ENCODE assay signal across 22 mouse cellular contexts in genomic region chr16:58627597-58628335, GRCm38 (mm10). TPM values are rescaled to one million over a fixed set of nuclear protein-coding genes. Genes with fewer than 3 reads are reported as not detected.
A peak's percentile ranks its signal among the peaks of the same experiment; 100 is the strongest.
DNase-seq lines count a peak whose midpoint lies in the region; ATAC-seq and TF ChIP-seq lines count a peak whose summit lies in the region.
"Had no signal": no experiment of that assay in that cellular context is flagged by ENCODE, and none has a peak within 500 bp of the region (broad histone marks: within the 10 kb centered on the region; RNA-seq: fewer than 3 reads in every experiment).

No protein-coding gene starts in this region.

- H3K9ac ChIP-seq in hindbrain, postnatal 0 days (replicated peaks; ENCODE audit: low read length) = no peak overlapping the region
- no peak overlapping the region for H3K9ac ChIP-seq in hindbrain, embryonic 12.5 days
- H3K9ac ChIP-seq in CH12.LX (ENCODE audit: insufficient read depth, low read depth) = no peak overlapping the region
- no peak overlapping the region for H3K9ac ChIP-seq in liver, embryonic 11.5 days (ENCODE audit: low read depth, low read length)
- H3K9ac ChIP-seq: forebrain, embryonic 13.5 days had no signal

- TF ChIP-seq CTCF in hindbrain, postnatal 0 days (IDR thresholded peaks at IDR 0.05; ENCODE audit: low read depth) = peak; percentile 29
- peak in 1 of 2 experiments; percentile 62; a peak in 2 of 4 replicates for TF ChIP-seq CTCF in CH12.LX (conservative IDR thresholded peaks at IDR 0.05 in 1 of 2, IDR thresholded peaks at IDR 0.05 in 1 of 2; ENCODE audit: low read depth in 2 of 2, low read length in 2 of 2)

- H3K36me3 ChIP-seq in hindbrain, postnatal 0 days (ENCODE audit: insufficient read depth, low read length) = no peaks in the 10 kb centered on the region
- H3K36me3 ChIP-seq in hindbrain, embryonic 12.5 days = no peaks in the 10 kb centered on the region
- H3K36me3 ChIP-seq in CH12.LX (replicated peaks in 1 of 2; ENCODE audit: control insufficient read depth in 1 of 2, insufficient read depth in 1 of 2, low read length in 1 of 2) = no peaks in the 10 kb centered on the region
- no peaks in the 10 kb centered on the region for H3K36me3 ChIP-seq in liver, embryonic 11.5 days (ENCODE audit: control insufficient read depth, insufficient read depth, low read length)
- H3K36me3 ChIP-seq: hindbrain, embryonic 10.5 days had no signal

- peak; percentile 76 for TF ChIP-seq RAD21 in CH12.LX (IDR thresholded peaks at IDR 0.05; ENCODE audit: low read depth, low read length)

- no peak overlapping the region for H3K4me2 ChIP-seq in hindbrain, postnatal 0 days (ENCODE audit: low read depth, low read length)
- no peak overlapping the region for H3K4me2 ChIP-seq in hindbrain, embryonic 12.5 days (replicated peaks)
- H3K4me2 ChIP-seq in CH12.LX (ENCODE audit: insufficient read depth, low read depth, poor library complexity, severe bottlenecking) = no peak overlapping the region
- H3K4me2 ChIP-seq in liver, embryonic 11.5 days = no peak overlapping the region
- H3K4me2 ChIP-seq: forebrain, embryonic 13.5 days; heart, embryonic 11.5 days had no signal

- no peak for ATAC-seq in hindbrain, postnatal 0 days
- no peak for ATAC-seq in hindbrain, embryonic 12.5 days (ENCODE audit: low FRiP score)
- peak; percentile 37 for ATAC-seq in liver, embryonic 11.5 days (replicated peaks; ENCODE audit: low FRiP score)
- no peak for ATAC-seq in monocyte, adult 5-6 weeks (replicated peaks; ENCODE audit: insufficient number of reproducible peaks, low FRiP score, low TSS enrichment, poor library complexity, severe bottlenecking)
- ATAC-seq: forebrain, embryonic 13.5 days had no signal

- peak; percentile 26 for DNase-seq in hindbrain, postnatal 0 days (ENCODE audit: low spot score)
- peak; percentile 57 for DNase-seq in 3T3-L1 (ENCODE audit: low read depth, low spot score)
- no peak for DNase-seq in CH12.LX (ENCODE audit: extremely low read depth)
- no peak for DNase-seq in liver, embryonic 11.5 days (ENCODE audit: low spot score)
- no peak for DNase-seq in adrenal gland, postnatal 25 days
- DNase-seq in spleen, postnatal 36 days (ENCODE audit: low spot score in 2 of 2) = no peak
- DNase-seq: adrenal gland, postnatal 14 days; cerebellum, postnatal 36 days; kidney, adult 9 months; lung, adult 18-20 months; right cerebral cortex, postnatal 4 days; thymus, postnatal 36 days had no signal

- no peak for TF ChIP-seq EP300 in CH12.LX (IDR thresholded peaks at IDR 0.05; ENCODE audit: low read length)

- H3K4me1 ChIP-seq in hindbrain, postnatal 0 days (ENCODE audit: insufficient read depth, low read length) = no peaks in the 10 kb centered on the region
- H3K4me1 ChIP-seq in hindbrain, embryonic 12.5 days = no peaks in the 10 kb centered on the region
- peaks cover 4 to 6% of the 10 kb centered on the region in 2 experiments; a peak in 2 of 4 replicates for H3K4me1 ChIP-seq in CH12.LX (ENCODE audit: control insufficient read depth in 1 of 2, insufficient read depth in 2 of 2)
- 0 out of 2 replicates have a peak, but pooled peaks cover 4% of the 10 kb centered on the region for H3K4me1 ChIP-seq in liver, embryonic 11.5 days (replicated peaks; ENCODE audit: control insufficient read depth, insufficient read depth, low read length)
- H3K4me1 ChIP-seq: forebrain, embryonic 13.5 days; hindbrain, embryonic 10.5 days had no signal

- 93% methylated on average over 4 of the region's 4 CpGs for WGBS in hindbrain, postnatal 0 days
- 92% methylated on average over 4 of the region's 4 CpGs for WGBS in hindbrain, embryonic 12.5 days
- WGBS in liver, embryonic 11.5 days = 78% methylated on average over 4 of the region's 4 CpGs

- no peak overlapping the region for H3K27ac ChIP-seq in hindbrain, postnatal 0 days
- no peak overlapping the region for H3K27ac ChIP-seq in hindbrain, embryonic 12.5 days
- H3K27ac ChIP-seq in CH12.LX (ENCODE audit: insufficient read depth, low read depth) = no peak overlapping the region
- H3K27ac ChIP-seq in liver, embryonic 11.5 days (ENCODE audit: low read depth, low read length) = peak overlapping the region; percentile 8; the same call in 1 of the 2 replicates
- H3K27ac ChIP-seq: forebrain, embryonic 13.5 days; hindbrain, embryonic 10.5 days had no signal

- dilution Hi-C loops in CH12.LX (cut with MboI; ENCODE audit: extremely low pct_ligation_motif_present, extremely low pct_unique_long_range_greater_than_20kb, low sequenced_read_pairs) = no loop called here

- H3K9me3 ChIP-seq in hindbrain, postnatal 0 days (ENCODE audit: low read length) = no peaks in the 10 kb centered on the region
- H3K9me3 ChIP-seq in hindbrain, embryonic 12.5 days (replicated peaks) = no peaks in the 10 kb centered on the region
- H3K9me3 ChIP-seq in CH12.LX (replicated peaks; ENCODE audit: low read length) = no peaks in the 10 kb centered on the region
- no peaks in the 10 kb centered on the region for H3K9me3 ChIP-seq in liver, embryonic 11.5 days (ENCODE audit: control insufficient read depth, low read length)
- H3K9me3 ChIP-seq: forebrain, embryonic 13.5 days; hindbrain, embryonic 10.5 days had no signal

- no peak for TF ChIP-seq POLR2A in CH12.LX (IDR thresholded peaks at IDR 0.05; ENCODE audit: low read depth, low read length)

- in situ Hi-C loops in CH12.LX (cut with MboI; ENCODE audit: low pct_ligation_motif_present, low pct_unique_long_range_greater_than_20kb, low sequenced_read_pairs) = loop anchor here (5.0 to 25.0 kb wide), 2 partner anchors 40 to 1015 kb away; partner anchors contain the start of gene Cmss1

- no peak overlapping the region for H3K4me3 ChIP-seq in hindbrain, postnatal 0 days (ENCODE audit: low read length)
- no peak overlapping the region for H3K4me3 ChIP-seq in hindbrain, embryonic 12.5 days
- H3K4me3 ChIP-seq in CH12.LX (replicated peaks in 1 of 3; ENCODE audit: low read depth in 2 of 3, low read length in 2 of 3, poor library complexity in 1 of 3) = no peak overlapping the region
- H3K4me3 ChIP-seq in liver, embryonic 11.5 days (ENCODE audit: low read depth, low read length) = no peak overlapping the region
- H3K4me3 ChIP-seq: forebrain, embryonic 13.5 days; hindbrain, embryonic 10.5 days had no signal

- H3K27me3 ChIP-seq in hindbrain, postnatal 0 days (ENCODE audit: insufficient read depth, low read length) = no peaks in the 10 kb centered on the region
- H3K27me3 ChIP-seq in hindbrain, embryonic 12.5 days = no peaks in the 10 kb centered on the region
- no peaks in the 10 kb centered on the region for H3K27me3 ChIP-seq in CH12.LX (replicated peaks)
- H3K27me3 ChIP-seq in liver, embryonic 11.5 days (replicated peaks; ENCODE audit: control insufficient read depth, insufficient read depth, low read length) = no peaks in the 10 kb centered on the region
- H3K27me3 ChIP-seq: forebrain, embryonic 13.5 days had no signal

- no peaks in the 10 kb centered on the region for H3K79me2 ChIP-seq in CH12.LX (replicated peaks; ENCODE audit: control insufficient read depth, extremely low read depth, insufficient read depth, poor library complexity, severe bottlenecking)

TF ChIP-seq in CH12.LX, 34 proteins besides CTCF, POLR2A, EP300 and RAD21:
- no peak for TF ChIP-seq SIN3A (IDR thresholded peaks at IDR 0.05; ENCODE audit: low read length)
- TF ChIP-seq SMC3 (IDR thresholded peaks at IDR 0.05; ENCODE audit: low read depth, low read length) = peak; percentile 65
- no peak for TF ChIP-seq TCF12 (IDR thresholded peaks at IDR 0.05; ENCODE audit: low read depth, low read length)

RNA-seq across cellular contexts. Expression of gene E330017A01Rik, which starts 10.8 kb away (rescaled TPM):
- total RNA-seq in hindbrain, postnatal 0 days (2014; rRNA removed) = not detected in 2 replicates
- 0.16 TPM in 1 of 2 replicates, not detected in the other for polyA plus RNA-seq in hindbrain, postnatal 0 days (2015; fragmentation: Nextera tagmentation; extraction: Ambion mirVana)
- polyA plus RNA-seq in hindbrain, embryonic 12.5 days (2016; fragmentation: Nextera tagmentation; extraction: Ambion mirVana) = not detected in 2 replicates
- 0.17 and 0.21 TPM in 2 replicates for total RNA-seq in CH12.LX (2012; rRNA removed)
- total RNA-seq in CH12.LX (2014; rRNA removed) = not detected in 2 replicates
- polyA plus RNA-seq in CH12.LX (2012; ENCODE audit: insufficient read length, low read depth) = not detected in 2 replicates
- polyA plus RNA-seq in liver, embryonic 11.5 days (2014; fragmentation: Nextera tagmentation; extraction: Ambion mirVana) = not detected in 2 replicates
- total RNA-seq in adrenal gland, postnatal 25 days (2021) = not detected in 2 replicates
- not detected in 3 replicates for total RNA-seq in monocyte, adult 5-6 weeks (2017)
- total RNA-seq: adrenal gland, postnatal 14 days; gastrocnemius, adult 8-10 months; layer of hippocampus, adult 18-20 months; left cerebral cortex, postnatal 10 days had no signal
- polyA plus RNA-seq: embryonic facial prominence, embryonic 14.5 days; forebrain, embryonic 13.5 days; heart, embryonic 11.5 days; hindbrain, embryonic 10.5 days; stomach, embryonic 16.5 days had no signal

RNA-seq across cellular contexts. Expression of gene Gm813, which starts 11.0 kb away (rescaled TPM):
- total RNA-seq in hindbrain, postnatal 0 days (2014; rRNA removed) = not detected in 2 replicates
- polyA plus RNA-seq in hindbrain, postnatal 0 days (2015; fragmentation: Nextera tagmentation; extraction: Ambion mirVana) = not detected in 2 replicates
- polyA plus RNA-seq in hindbrain, embryonic 12.5 days (2016; fragmentation: Nextera tagmentation; extraction: Ambion mirVana) = not detected in 2 replicates
- total RNA-seq in CH12.LX (2012; rRNA removed) (not detected in 2 replicates), CH12.LX (2014; rRNA removed) (not detected in 2 replicates)
- not detected in 2 replicates for polyA plus RNA-seq in CH12.LX (2012; ENCODE audit: insufficient read length, low read depth)
- not detected in 2 replicates for polyA plus RNA-seq in liver, embryonic 11.5 days (2014; fragmentation: Nextera tagmentation; extraction: Ambion mirVana)
- total RNA-seq in adrenal gland, postnatal 25 days (2021) = not detected in 2 replicates
- not detected in 3 replicates for total RNA-seq in monocyte, adult 5-6 weeks (2017)
- total RNA-seq: adrenal gland, postnatal 14 days; gastrocnemius, adult 8-10 months; layer of hippocampus, adult 18-20 months; left cerebral cortex, postnatal 10 days had no signal
- polyA plus RNA-seq: embryonic facial prominence, embryonic 14.5 days; forebrain, embryonic 13.5 days; heart, embryonic 11.5 days; hindbrain, embryonic 10.5 days; stomach, embryonic 16.5 days had no signal

RNA-seq across cellular contexts. Expression of gene Cpox, which starts 42.3 kb away (rescaled TPM):
- total RNA-seq in hindbrain, postnatal 0 days (2014; rRNA removed) = 16.6 and 16.8 TPM in 2 replicates
- 12.6 and 13.8 TPM in 2 replicates for polyA plus RNA-seq in hindbrain, postnatal 0 days (2015; fragmentation: Nextera tagmentation; extraction: Ambion mirVana)
- 18.4 and 22.5 TPM in 2 replicates for polyA plus RNA-seq in hindbrain, embryonic 12.5 days (2016; fragmentation: Nextera tagmentation; extraction: Ambion mirVana)
- total RNA-seq in CH12.LX (2012; rRNA removed) (77.2 and 91.4 TPM in 2 replicates), CH12.LX (2014; rRNA removed) (70.3 and 74.5 TPM in 2 replicates)
- 72.3 and 75.6 TPM in 2 replicates for polyA plus RNA-seq in CH12.LX (2012; ENCODE audit: insufficient read length, low read depth)
- 388 and 389 TPM in 2 replicates for polyA plus RNA-seq in liver, embryonic 11.5 days (2014; fragmentation: Nextera tagmentation; extraction: Ambion mirVana)
- 15.8 and 19.6 TPM in 2 replicates for total RNA-seq in adrenal gland, postnatal 25 days (2021)
- total RNA-seq in monocyte, adult 5-6 weeks (2017) = 7.1 to 14.9 TPM (median 10.7 TPM) in 3 replicates

Comparison
In these comparisons a context has a peak if more than half of its experiments do, and no peak if none do; other contexts are left out.
1. DNase-seq: peak in hindbrain, postnatal 0 days (single experiment) and 3T3-L1 (single experiment); none in CH12.LX (single experiment), liver, embryonic 11.5 days (single experiment), adrenal gland, postnatal 25 days (single experiment) and spleen, postnatal 36 days (0 of 2).